Comparison of ENCODE assay signal across 8 mouse cellular contexts in genomic region chr8:105990856-105991387, GRCm38 (mm10). TPM values are rescaled to one million over a fixed set of nuclear protein-coding genes. Genes with fewer than 3 reads are reported as not detected.
DNase-seq lines count a peak whose midpoint lies in the region; TF ChIP-seq lines count a peak whose summit lies in the region.

Gene Dus2 (plus strand): TSS chr8:105991337.

- no peak within 1 kb of the TSS for H3K27ac ChIP-seq in cerebellum, adult 2 months (ENCODE audit: insufficient read depth, low read length)
- peak within 1 kb of the TSS; percentile 73 for H3K27ac ChIP-seq in hindbrain, embryonic 10.5 days

- H3K9me3 ChIP-seq in hindbrain, embryonic 10.5 days = no peaks in the 10 kb centered on the region

- WGBS in cerebellum, adult 2 months = 10% methylated on average over 15 of the region's 15 CpGs
- WGBS in hindbrain, embryonic 10.5 days = 10% methylated on average over 15 of the region's 15 CpGs

- H3K4me3 ChIP-seq in cerebellum, adult 2 months (replicated peaks; ENCODE audit: insufficient read depth, low read depth, low read length) = no peak within 1 kb of the TSS
- no peak within 1 kb of the TSS for H3K4me3 ChIP-seq in hindbrain, embryonic 10.5 days

- TF ChIP-seq CTCF in cerebellum, adult 2 months (IDR thresholded peaks at IDR 0.05; ENCODE audit: borderline replicate concordance, insufficient read depth, low read depth, low read length) = peak; percentile 98

- DNase-seq in MN1 (ENCODE audit: low spot score) = peak; percentile 91
- peak; percentile 76 to 83 for DNase-seq in cerebellum, adult 2 months
- DNase-seq in forelimb bud, embryonic 11.5 days (ENCODE audit: low read depth, low spot score) = peak; percentile 91
- peak; percentile 80 for DNase-seq in hindbrain, embryonic 10.5 days (ENCODE audit: low spot score)
- peak; percentile 59 for DNase-seq in layer of hippocampus, adult 9-10 months (ENCODE audit: low spot score)
- DNase-seq in lung, postnatal 10 days = peak; percentile 93
- peak; percentile 74 for DNase-seq in ovary, postnatal 36 days (ENCODE audit: low spot score)
- peak; percentile 89 for DNase-seq in thymus, postnatal 25 days

- no peaks in the 10 kb centered on the region for H3K36me3 ChIP-seq in hindbrain, embryonic 10.5 days

- H3K4me1 ChIP-seq in cerebellum, adult 2 months (ENCODE audit: control insufficient read depth, insufficient read depth, low read length) = 0 out of 2 replicates have a peak, but pooled peaks cover 6% of the 10 kb centered on the region
- peaks cover 6% of the 10 kb centered on the region for H3K4me1 ChIP-seq in hindbrain, embryonic 10.5 days (replicated peaks)

- no peak for TF ChIP-seq POLR2A in cerebellum, adult 2 months (IDR thresholded peaks at IDR 0.05; ENCODE audit: borderline replicate concordance, insufficient read depth, low read length)

- H3K27me3 ChIP-seq in cerebellum, adult 2 months (ENCODE audit: control insufficient read depth, insufficient read depth, low read length) = no peaks in the 10 kb centered on the region
- peaks cover 4% of the 10 kb centered on the region; the same call in 1 of the 2 replicates for H3K27me3 ChIP-seq in hindbrain, embryonic 10.5 days (ENCODE audit: insufficient read depth, poor library complexity, severe bottlenecking)

RNA-seq across cellular contexts. Expression of gene Dus2, which starts in this region (rescaled TPM):
- 34.1 and 35.7 TPM in 2 replicates for polyA plus RNA-seq in cerebellum, adult 2 months (2012; rRNA removed)
- 21.1 and 21.3 TPM in 2 replicates for polyA plus RNA-seq in hindbrain, embryonic 10.5 days (2016; fragmentation: Nextera tagmentation; extraction: Ambion mirVana)
